Mouse (Mus musculus) ES-E14 (cell line): ENCODE results near the gene Sipa1l3.

Experiments
- CHD2 ChIP-seq: IDR thresholded peaks from 2 replicates; pipeline ENCODE4 v1.6.1; 2014; ENCODE audit warnings: mild to moderate bottlenecking, low read depth, low read length, inconsistent platforms
- HCFC1 ChIP-seq: IDR thresholded peaks from 2 replicates; pipeline ENCODE4 v1.6.1; 2012; ENCODE audit warnings: low read length, inconsistent platforms, borderline replicate concordance; ENCODE audit not compliant: insufficient read depth
- MAFK ChIP-seq: IDR thresholded peaks from 2 replicates; pipeline ENCODE4 v1.6.1; 2014; ENCODE audit warnings: mild to moderate bottlenecking, low read depth, low read length, inconsistent platforms; ENCODE audit not compliant: insufficient read depth
- ZC3H11A ChIP-seq: IDR thresholded peaks from 2 replicates; pipeline ENCODE4 v1.6.1; 2012; ENCODE audit warnings: low read depth, mild to moderate bottlenecking, inconsistent platforms, low read length, borderline replicate concordance
- ZNF384 ChIP-seq: IDR thresholded peaks from 2 replicates; pipeline ENCODE4 v1.6.1; 2012; ENCODE audit warnings: low read depth, low read length, inconsistent platforms

DNA sequence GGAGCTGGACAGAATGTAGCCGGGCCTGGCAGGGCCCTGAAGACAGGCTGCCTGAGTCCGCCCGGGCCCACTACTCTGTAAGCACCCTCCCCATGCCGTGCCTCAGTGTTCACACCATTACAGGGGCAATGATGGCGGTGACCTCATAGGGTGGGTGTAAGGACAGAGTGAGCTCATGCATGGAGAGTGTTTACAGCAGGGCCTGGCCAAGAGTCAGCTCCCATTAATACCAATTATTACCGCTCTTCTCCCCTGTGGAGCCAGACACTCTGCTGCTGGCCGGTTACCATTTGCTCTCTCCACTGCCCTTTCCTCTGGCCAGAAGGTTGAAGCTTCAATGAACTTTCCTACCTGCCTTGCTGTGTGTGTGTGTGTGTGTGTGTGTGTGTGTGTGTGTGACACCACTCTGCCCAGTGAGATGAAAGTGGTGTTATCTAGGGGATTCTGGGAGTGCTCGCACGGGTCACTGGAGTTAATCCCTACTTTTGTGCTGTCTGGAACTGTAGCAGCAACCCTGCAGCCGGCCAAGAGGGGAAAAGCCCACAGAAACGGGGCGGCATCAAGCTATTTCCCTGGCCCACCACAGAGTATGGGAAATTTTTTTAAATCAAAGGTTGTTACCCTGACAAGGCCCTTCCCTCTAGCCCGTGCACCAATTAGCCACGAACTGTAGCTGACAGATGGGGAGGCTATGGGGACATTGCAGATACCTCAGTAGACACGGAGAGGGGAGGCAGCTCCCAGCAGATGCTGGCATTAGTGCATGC lies 86.1 kb downstream of the Sipa1l3 start:
- TF ChIP-seq ZNF384 (no peak), ZC3H11A (no peak), CHD2 (no peak), HCFC1 (no peak), MAFK (no peak)
